Mouse (Mus musculus): ENCODE results near the gene Wnk2.
A peak's percentile ranks its signal among the peaks of the same experiment; 100 is the strongest.

The Wnk2 gene

DNA sequence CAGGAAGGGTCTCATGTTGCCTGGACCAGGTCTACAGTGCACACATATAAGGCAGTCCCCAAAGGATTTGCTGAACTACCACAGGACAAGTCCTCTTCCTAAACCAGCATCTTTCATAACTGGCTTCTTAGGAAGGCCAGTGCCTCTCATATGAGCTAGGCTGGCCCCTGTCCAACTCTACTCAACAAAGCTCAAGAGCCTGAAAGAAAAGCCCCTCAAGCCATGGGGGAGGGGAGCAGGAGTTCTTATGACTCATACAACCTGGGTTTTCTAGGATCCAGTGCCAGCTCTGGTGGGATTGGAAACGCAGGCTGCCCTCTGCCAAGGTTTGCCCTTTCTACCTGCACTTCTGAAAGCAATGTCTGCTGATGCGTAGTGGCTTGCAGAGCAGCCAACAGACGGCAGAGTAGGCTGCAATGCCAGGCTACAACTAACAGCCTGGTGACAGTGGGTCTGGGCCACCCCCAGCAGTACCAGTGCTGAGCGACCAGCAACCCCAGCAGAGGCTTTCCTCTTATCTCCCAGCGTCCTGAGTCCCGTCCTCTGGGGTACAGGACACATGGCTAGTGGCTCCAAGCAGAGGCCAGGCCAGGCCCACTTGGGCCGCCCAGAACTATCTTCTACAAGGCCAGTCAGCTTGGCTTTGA lies 110.8 kb downstream of the Wnk2 start:
- DNase-seq (ENCODE audit: low spot score): no peak

DNA sequence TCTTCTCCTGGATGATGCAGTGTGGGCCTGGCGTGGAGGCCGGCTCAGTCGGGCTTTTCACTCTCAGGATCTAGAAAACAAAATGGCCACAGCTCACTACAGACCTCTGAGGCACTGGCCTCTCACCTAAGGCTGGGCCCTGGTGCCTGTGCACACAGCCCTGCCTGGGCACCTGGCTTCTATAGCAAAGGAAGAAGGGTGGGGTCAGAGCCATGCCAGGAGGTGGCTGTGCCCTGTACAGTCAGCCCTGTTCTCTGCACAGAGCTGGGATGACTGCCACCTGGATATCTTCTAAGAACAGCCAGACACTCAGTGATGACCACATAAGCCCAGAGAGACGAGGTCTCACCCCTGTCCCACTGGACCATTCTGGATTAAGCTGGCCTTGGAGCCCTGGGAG lies 111.4 kb downstream of the Wnk2 start:
- DNase-seq (ENCODE audit: low spot score): no peak

DNA sequence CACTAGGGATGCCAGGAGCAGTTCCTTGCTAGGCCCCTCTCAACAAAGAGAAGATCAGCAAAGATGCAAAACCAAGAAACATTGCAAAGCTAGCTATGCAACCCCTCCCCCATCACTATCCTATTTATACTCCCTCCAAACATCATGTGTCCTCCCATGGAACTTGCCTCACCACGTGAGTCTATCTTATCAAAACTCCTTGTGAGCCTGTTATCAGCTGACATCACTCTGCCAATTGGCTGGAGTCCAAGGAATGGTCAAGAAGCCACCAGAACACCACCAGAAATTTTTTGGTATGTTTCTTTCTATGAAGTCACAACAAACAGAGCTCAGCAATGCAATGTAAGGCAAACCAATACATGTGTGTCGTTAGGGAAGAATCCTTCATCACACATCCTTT lies 116.8 kb downstream of the Wnk2 start:
- DNase-seq (ENCODE audit: low spot score): no peak

DNA sequence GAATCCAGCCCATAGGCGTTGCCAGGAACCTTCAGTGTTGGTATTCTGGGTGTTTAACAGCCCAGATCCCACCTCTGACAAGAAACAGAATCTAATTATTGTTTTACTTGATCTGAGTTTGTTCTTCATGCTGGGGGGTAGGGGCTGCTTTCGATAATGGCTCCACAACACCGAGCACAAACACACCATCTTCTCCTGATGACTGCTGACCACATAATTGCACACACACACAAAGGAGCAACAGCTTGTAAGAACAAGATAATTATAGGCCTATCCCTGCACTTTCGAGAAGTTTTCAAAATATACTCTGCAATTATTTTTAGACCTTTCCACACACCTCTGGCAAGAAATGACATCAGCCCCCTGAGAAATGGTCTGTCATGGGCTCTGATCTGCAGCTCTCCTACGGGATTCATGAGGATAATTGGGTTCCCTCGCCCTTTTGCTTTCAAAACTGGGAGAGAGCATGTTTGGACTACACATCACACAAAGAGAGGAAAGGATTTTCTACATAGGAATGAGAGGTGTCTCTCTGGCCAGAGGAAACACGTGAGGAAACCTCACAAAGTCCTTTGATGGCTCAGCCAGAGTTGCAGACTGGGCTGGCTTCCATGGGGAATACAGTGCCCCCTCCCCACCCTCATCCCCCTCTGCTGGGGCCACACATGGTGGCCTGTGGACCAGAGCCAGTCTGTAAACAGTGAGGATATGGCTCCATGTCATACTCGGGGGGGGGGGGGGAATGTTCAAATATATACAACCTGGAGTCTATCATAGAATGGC lies 118.9 kb downstream of the Wnk2 start:
- DNase-seq (ENCODE audit: low spot score): no peak

DNA sequence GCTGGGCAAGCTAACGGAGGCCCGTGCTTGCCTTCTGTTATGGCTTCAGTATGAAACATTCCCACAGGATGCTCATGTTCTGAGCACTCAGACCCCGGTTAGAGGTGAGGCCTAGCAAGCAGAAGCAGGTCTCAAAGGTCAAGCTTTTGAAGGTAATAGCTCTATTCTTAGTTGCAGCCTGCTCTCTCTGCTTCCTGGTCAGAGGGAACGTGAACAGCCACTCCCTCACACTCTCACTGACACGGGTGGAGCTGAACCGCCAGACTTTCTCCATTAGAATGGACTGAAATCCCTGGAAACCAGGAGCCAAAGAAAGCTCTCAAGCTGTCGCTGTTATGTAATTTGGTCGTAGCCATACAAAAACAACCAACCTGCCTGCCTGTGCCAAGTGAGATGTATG lies 120.8 kb downstream of the Wnk2 start:
- no peak for DNase-seq (ENCODE audit: low spot score)

DNA sequence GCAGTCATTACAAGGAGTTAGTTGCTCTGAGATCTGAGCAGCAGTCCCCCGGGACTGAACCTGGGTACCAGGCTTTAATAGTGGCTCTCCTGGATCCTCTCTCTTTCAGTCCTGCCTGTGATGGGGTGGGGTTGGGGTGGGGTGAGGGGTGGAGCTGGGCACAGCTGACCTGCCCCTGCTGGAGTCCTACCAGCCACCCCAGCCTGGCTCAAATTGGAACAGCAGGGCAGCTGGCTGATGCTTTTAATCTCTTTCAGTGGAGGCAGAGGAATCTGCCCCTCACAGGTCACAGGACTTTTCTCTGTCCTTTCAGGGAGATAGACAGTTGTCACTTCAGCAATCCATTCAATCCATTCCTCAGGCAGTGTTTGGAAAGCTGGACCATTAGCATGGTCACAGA lies 122.3 kb downstream of the Wnk2 start:
- no peak for DNase-seq (ENCODE audit: low spot score)

DNA sequence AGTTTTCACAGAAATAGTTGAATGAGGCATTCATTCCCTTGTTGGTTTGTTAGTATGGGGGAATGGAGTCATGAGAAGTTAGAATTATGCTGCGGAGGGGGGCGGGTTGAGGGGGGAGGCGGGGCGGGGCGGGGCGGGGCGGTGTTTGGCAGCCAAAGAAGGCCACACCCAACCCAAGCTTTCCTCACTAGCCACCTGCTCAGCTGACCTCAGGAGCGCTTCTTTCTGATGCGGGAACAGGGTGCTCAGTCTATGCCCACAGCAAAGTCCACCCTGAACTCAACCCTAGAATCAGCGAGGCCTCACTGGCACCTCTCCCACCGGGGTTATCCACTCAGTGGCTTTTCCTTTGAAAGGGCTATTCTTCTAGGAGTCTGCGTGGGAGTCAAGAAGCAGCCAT lies 123.1 kb downstream of the Wnk2 start:
- DNase-seq (ENCODE audit: low spot score): no peak

DNA sequence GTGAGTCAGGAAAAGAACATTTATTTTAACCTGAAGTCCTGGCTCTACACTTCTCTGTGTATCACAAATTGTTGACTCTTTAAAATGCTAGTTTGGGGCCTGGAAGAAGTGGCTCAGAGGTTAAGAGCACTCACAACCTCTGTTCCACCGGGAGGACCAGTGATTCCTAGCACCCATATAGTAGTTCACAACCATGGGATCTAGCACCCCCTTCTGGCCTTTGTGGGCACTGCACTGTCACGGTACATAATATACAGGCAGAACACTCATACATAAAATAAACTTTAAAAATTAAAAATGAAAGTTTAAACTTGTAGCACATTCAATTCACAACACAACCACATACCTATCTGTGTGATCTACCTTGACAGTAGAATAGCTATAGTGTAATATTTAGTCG lies 126.1 kb downstream of the Wnk2 start:
- DNase-seq (ENCODE audit: low spot score): peak; percentile 45

DNA sequence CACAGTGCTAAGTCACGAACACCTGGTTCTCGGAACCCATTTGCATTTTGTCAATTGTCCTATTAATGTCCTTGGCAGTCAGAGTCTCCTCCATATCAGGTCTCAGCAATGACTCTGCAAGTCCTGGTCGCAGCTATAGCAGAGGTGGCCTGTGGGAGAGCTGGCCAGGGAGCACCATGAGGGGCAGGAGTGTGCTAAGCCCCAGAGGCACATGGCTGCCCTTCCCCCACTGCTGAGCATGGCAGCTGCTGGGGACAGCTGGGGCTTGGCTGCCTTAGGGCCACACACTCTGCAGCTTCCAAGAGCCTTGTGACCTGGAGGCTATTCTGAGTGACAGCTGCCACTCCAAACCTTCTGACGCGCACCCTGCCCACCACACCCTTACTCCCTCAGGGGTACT lies 127.7 kb downstream of the Wnk2 start:
- no peak for DNase-seq (ENCODE audit: low spot score)

DNA sequence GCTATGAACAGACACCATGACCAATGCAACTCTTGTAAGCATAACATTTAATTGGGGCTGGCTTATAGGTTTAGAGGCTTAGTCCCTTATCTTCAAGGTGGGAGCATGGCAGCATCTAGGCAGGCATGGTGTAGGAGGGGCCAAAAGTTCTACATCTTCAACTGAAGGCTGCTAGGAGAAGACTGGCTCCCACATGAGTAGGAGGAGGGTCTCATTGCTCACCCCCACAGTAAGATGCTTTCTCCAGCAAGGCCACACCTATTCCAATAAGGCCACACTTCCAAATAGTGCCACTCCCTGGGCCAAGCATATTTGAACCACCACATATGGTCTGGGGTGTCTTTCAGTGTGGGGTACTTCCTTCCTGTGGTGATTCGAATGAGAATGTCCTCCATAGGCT lies 130.4 kb downstream of the Wnk2 start:
- no peak for DNase-seq (ENCODE audit: low spot score)

DNA sequence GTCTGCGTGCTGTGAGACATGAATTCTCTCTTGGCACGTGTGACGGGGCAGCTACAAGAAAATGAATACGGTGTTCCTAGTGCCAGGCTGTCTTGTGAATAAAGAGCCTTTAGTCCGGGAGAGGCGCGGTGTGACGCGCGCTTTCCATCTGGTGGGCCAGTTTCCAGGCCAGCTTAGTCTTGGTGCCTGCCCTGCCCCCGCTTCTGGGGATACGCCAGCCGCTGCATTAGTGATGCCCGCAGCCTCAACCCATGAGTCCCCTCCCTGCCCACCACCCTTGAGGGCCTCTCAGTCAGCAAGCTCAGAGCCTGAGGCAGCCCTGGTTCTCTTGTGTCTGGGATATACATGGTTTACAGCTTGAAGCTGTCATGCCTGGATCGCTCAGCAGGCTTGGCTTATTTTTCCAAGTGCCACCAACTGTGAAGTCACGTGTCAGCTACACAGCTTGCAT lies 131.5 kb downstream of the Wnk2 start:
- DNase-seq (ENCODE audit: low spot score): peak; percentile 22

DNA sequence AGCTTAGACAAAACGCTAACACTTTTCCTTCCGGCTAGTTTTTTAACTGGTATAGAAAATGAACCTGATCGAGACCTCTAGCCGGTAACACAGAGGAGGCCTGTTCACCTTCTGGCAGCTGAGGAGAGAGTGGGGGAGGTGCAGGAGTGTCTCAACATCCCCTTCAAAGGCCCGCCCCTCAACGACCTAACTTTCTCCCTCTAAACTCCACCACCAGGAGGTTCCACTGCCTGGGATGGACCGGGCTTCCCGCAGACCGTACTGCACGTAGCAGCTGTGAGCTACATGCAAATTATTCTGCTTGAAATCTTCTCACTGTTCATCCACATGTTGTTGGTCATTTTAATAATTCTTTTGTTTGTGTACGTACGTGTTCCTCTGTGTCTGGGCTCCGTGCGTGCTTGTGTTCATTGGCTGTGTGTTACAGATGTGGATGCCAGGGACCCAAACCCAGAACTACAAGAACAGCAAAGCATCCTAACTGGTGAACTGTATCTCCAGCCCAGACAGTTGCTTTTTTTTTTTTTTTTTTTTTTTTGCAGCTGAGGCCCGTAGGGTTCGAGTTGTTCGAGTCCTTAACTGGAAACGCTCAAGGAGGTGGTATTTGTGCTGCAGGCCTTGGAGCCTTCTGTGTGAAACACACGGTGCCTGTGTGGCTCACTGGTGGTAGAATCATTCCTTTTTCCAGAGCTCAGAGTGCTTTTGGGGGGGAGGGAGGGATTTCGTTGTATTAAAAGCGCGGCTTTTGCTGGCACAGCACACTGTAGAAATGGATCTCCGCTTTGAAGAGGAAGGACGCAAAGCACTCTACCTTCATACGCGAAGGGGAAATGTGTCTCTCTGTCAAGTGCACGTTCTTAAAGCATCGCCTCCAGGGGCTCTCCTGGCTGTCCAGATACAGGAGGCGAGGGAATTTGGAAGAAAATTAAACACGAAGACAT lies 132.2 kb downstream of the Wnk2 start:
- peak; percentile 16 for DNase-seq (ENCODE audit: low spot score)

DNA sequence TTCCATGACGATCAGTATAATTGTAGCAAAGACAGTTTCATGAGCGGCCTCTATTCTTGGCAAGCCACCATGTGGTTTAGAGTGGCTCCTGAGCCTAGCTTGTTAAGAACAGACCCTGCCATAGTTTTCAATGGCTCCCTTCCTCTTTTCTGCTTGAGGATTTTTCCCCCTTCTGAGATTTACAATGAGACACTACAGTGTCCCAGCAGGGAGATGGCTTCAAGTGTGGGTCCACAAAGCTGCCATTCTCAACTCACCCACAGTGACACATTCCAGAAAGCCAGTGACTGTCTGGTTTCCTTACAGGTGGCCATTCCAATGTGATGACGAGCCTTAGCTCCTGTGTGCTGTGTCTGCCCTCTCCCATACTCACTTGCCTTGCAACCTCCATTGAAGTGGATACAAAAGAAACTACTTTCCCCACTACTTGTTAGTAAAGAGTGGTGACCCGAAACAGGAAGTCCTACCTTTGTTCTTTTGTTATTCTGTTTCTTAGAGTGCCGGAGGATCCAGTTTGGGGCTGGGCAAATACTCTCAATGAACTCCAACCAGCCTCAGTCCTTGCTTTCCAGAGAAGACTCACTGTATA lies 134.5 kb downstream of the Wnk2 start:
- DNase-seq (ENCODE audit: low spot score): peak; percentile 15

DNA sequence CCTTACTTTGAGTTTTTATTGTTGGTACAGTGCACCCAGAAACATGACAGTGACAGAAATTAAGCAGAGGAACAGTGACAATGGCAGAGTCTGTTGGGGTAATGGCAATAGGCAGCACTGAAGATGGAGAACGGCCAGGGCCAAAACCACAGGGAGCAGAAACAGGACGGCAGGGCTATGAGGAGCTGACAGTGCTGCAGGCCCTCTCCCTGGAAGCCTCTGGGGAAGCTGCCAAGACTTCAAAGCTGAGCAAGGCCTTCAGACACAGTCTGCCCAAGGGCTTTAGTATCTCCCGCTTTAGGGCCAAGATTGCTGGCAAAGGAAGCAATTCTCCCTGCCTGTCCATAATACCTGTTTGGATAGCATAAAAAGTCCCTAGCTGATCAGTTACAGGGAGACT lies 146.1 kb downstream of the Wnk2 start:
- DNase-seq (ENCODE audit: low spot score): peak; percentile 33

DNA sequence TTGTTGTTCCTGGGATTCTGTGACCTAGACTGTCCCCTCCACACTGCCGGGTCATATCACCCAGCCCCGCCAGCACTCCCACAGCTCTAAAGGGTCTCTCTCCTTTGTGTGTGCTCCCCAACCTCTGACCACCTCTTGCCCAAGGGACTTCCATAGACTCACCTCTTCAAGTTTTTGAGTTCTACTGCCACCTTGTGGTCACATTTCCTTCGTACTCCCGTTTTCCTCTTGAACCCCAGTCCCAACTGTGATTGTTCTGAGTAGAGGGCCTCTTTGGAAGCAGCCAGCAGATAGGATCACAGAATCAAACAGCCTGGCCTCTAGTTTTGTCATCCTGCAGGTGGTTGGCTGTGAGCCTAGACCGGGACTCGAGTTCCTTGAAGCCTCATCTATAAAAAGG lies 149.2 kb downstream of the Wnk2 start:
- peak; percentile 29 for DNase-seq (ENCODE audit: low spot score)

DNA sequence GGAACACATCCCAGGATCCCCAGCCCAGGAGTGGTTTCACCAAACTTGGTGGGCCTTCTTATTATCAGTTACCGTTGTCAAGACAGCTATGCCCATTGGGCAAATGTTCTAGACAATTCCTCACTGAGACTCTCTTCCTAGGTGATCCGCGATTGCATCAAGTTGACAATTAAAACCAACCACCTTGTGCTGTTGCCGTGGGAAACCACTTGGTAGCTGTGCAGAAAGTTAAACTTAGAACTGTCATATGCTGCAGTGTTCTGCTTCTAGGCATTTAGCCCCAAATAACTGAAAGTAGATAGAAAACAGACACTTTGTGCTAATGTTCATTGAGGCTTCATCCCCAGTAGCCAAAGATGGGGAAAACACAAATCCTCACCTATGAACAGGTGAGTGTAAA lies 151.1 kb downstream of the Wnk2 start:
- no peak for DNase-seq (ENCODE audit: low spot score)

DNA sequence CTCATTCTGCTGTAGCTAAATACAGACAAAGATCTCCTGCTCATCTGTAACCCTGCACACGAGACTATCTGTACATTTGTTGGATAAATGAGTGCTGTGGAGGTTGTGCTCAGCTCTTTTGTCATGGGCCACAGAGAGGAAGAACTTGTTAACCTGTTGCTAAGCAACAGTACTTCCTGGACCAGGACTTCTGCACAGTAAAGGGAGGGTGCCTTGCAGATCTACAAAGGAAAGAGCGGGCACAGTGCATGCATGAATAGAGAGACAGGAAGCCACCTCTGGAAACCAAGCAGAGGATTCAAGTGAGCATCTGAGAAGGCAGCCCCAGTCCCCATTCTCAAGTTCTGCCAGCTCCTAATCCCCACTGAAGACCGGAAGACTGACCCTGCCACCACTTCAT lies 152.9 kb downstream of the Wnk2 start:
- DNase-seq (ENCODE audit: low spot score): no peak

DNA sequence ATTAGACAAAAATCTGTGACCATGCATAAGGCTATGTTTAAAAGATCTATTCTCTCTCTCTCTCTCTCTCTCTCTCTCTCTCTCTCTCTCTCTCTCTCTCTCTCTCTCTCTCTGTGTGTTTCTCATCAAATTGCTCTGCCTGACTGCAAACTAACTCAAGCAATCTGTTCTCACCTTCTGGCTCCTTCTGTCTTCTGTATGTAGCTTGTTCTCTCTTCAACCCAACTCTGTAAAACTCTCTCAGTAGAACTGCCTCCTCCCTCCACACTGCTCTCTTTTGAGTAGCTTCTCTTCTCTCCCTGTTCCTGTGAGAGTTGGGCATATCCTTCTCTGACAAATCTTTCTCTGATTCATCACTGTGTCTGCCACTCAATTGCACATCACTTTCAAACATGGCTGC lies 154.9 kb downstream of the Wnk2 start:
- DNase-seq (ENCODE audit: low spot score): no peak

DNA sequence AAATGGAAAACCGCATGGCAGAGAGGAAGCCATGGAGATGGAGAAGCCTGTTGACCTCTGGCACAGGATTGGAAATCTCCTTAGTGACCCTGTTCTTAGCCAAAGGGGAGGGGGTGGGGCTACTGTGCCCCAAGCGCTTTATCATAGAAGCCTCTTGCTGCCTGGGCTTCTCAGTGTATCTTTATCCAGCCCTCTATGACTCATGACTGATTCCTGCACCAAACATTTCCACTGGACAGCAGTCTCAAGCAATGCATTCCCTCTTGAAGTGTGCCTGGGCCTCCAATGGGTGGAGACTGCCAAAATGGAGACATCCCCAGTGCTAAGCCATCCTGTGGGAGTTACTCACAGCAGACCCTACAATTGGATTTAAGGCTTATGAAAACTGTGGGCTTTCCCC lies 157.7 kb downstream of the Wnk2 start:
- no peak for DNase-seq (ENCODE audit: low spot score)
